Mouse (Mus musculus) ovary, adult 18-20 months (tissue): Measurements from ENCODE around the gene Cavin1.
"Not testable (repeated sequence)": the region's sequence is repeated elsewhere in the genome, so short reads cannot be mapped to it uniquely, and the experiment has no call there.

Source experiments
- DNase-seq: peaks from one replicate; pipeline ENCODE4 v3.0.0; 2022; ENCODE audit warnings: low spot score, mixed read lengths

The Cavin1 gene

GRCm38 (mm10) chr11:100970557-100970937 lies at the start of gene Cavin1:
Gene Cavin1, minus strand, starts transcription at chr11:100970887.
- peak; percentile 97 for DNase-seq

- no peak for DNase-seq
These were observed 41.0 kb upstream of the Cavin1 start for GRCm38 (mm10) chr11:101011641-101012040.

GRCm38 (mm10) chr11:101009888-101010784 lies 39.4 kb upstream of the Cavin1 start:
- DNase-seq: no peak

GRCm38 (mm10) chr11:101009046-101009887 lies 38.6 kb upstream of the Cavin1 start, which contains the start of gene Atp6v0a1:
Gene Atp6v0a1, plus strand, starts transcription at chr11:101009452.
- peak; percentile 95 for DNase-seq

- no peak for DNase-seq
These were observed 37.7 kb upstream of the Cavin1 start for GRCm38 (mm10) chr11:101008206-101009045.

- DNase-seq: no peak
These were observed 32.5 kb upstream of the Cavin1 start for GRCm38 (mm10) chr11:101003025-101003685.

GRCm38 (mm10) chr11:101001875-101002552 lies 31.3 kb upstream of the Cavin1 start:
- not testable (repeated sequence) for DNase-seq

GRCm38 (mm10) chr11:100999254-100999653 lies 28.6 kb upstream of the Cavin1 start:
- no peak for DNase-seq

GRCm38 (mm10) chr11:100998836-100999235 lies 28.1 kb upstream of the Cavin1 start:
- no peak for DNase-seq

GRCm38 (mm10) chr11:100996501-100996900 lies 25.8 kb upstream of the Cavin1 start:
- no peak for DNase-seq

- no peak for DNase-seq
These were observed 24.0 kb upstream of the Cavin1 start for GRCm38 (mm10) chr11:100994655-100995054.

GRCm38 (mm10) chr11:100994233-100994632 lies 23.5 kb upstream of the Cavin1 start:
- no peak for DNase-seq

GRCm38 (mm10) chr11:100993437-100993836 lies 22.8 kb upstream of the Cavin1 start:
- no peak for DNase-seq

- DNase-seq: no peak
These were observed 20.4 kb upstream of the Cavin1 start for GRCm38 (mm10) chr11:100991027-100991534.

- DNase-seq: no peak
These were observed 19.0 kb upstream of the Cavin1 start for GRCm38 (mm10) chr11:100989666-100990065.

- no peak for DNase-seq
These were observed 18.0 kb upstream of the Cavin1 start for GRCm38 (mm10) chr11:100988674-100989073.

GRCm38 (mm10) chr11:100985607-100986006 lies 14.9 kb upstream of the Cavin1 start:
- no peak for DNase-seq

- no peak for DNase-seq
These were observed 13.1 kb upstream of the Cavin1 start for GRCm38 (mm10) chr11:100983778-100984131.

- peak; percentile 58 for DNase-seq
These were observed 12.6 kb upstream of the Cavin1 start for GRCm38 (mm10) chr11:100983125-100983777.

GRCm38 (mm10) chr11:100982087-100982486 lies 11.4 kb upstream of the Cavin1 start:
- DNase-seq: no peak
